Mouse (Mus musculus) 416B (cell line): ENCODE data around the gene Dop1b.
"Not testable (repeated sequence)": the region's sequence is repeated elsewhere in the genome, so short reads cannot be mapped to it uniquely, and the experiment has no call there.

Source experiments
- DNase-seq: peaks from one replicate; pipeline ENCODE4 v3.0.0; 2011; ENCODE audit warnings: low read depth

The Dop1b gene

DNA sequence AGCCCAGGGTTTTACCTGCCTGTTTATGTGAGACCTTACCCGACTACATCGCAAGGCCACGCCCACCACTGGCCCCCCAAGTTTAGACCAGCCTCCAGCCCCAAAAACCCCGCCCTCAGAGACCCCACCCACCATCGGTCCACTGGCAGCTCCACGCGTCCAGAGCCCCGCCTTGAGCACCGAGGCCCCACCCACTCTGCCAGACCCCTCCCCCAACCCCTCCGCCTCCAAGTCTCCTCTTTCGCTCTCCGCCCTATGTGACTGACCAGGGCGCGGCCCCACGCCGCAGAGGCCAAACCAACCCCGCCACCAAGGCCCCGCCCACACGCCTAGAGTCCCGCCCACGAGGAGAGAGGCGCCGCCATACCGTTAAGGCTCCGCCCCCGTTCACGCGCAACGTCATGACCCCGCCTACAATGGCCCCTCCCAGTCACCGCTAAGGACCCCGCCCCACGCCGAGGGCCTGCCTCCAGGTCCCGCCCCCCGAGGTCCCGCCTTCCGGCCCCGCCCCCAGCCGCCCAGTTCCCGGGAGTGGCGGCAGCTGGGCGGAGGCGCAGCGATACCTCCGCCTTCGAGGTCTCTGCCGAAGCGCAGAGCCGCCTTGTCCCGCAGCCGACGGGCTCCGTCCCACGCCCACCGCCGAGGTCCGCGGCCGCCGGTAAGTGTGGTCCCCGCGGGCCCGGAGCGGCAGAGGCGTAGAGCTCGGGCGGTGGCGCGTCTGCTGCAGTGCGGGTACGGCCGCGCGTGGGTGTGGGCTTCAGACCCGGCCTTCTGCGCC is at the start of gene Dop1b:
Gene Dop1b (plus strand): TSS at position 494 of the 778 bp plus-strand sequence.
- DNase-seq: peak; percentile 100

DNA sequence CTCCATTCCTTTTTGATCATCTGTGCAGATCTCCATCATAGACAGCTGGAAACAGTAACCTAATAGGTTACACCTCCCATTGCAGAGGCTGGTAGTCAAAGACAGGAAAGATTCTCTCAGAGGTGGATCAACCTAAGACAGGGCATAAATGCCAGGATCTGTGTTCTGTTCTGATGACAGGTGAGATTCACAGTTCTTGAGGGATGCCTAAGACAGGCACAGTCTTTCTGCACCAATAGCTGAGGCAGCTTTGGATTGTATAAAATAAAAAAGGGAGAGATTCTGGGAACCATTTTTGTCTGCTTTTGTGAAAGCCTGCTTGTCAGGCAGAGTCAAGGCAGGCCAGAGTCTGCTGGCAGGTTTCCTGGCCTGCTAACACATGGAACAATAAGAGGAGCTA is 43.7 kb upstream of the Dop1b start:
- no peak for DNase-seq

DNA sequence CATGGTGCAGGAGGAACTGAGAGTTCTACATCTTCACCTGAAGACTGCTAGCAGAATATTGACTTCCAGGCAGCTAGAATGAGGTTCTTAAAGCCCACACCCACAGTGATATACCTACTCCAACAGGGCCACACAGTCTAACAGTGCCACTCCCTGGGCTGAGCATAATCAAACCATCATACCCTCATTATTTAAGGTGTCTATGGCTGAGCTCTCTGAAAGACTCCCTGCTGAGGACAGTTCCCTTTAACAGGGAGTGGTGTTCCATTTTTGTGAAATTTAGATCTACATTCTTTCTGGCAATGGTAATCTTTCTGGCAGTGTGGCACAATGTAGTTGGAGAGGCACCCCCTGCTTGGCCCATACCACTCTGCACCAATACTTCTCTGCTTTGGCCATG is 42.2 kb upstream of the Dop1b start:
- no peak for DNase-seq

DNA sequence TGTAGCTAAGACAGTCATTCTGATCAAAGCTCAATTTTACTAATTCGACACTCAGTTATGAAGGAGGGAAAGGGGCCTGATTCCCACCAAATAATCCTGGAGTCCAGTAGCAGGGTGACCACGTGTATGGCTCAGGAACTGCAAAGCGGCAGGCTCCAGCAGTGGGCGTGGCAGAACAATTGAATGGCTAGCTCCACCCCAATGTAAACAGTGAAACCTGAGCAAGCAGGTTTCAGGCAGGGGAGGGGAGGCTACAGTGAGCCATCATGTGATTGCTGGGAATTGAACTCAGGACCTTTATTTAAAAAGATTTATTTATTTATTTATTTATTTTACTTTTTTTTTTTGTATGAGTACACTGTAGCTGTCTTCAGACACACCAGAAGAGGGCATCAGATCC is 41.2 kb upstream of the Dop1b start:
- not testable (repeated sequence) for DNase-seq

DNA sequence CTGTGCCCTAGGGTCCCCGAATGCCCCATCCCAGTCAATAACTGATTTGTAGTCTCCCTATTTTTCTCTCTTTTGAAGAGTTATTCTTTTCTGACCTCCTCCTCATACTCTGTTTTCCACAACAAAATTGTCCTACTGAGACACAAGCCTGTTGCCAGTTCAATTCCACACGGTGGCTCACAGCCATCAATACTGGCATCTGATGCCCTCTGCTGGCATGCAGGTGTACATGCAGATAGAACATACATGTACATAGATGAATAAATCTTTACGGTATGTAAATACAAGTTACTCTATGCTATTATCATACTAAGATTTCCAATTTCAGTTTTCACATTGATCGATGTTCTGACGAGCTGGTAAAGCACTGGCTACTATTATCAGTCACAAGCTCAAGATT is 40.6 kb upstream of the Dop1b start:
- peak; percentile 47 for DNase-seq

DNA sequence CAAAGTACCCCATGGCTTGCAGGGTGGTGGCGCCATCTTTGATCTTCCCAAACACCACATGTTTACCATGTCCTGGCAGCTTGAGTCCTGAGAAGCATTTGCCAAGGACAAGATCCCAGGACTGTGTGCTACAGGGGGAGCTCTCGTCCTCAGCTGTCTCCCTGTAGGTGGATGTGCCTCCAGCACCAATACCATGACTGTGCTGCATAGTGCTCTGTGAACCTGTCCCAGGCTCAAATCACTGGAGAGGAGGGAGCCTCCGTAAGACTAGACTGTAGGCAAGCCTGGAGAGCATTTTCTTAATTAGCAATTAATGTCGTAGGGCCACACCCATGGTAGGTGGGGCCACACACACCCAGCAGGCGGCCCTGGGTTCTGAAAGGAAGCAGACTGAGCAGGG is 35.3 kb upstream of the Dop1b start:
- no peak for DNase-seq

DNA sequence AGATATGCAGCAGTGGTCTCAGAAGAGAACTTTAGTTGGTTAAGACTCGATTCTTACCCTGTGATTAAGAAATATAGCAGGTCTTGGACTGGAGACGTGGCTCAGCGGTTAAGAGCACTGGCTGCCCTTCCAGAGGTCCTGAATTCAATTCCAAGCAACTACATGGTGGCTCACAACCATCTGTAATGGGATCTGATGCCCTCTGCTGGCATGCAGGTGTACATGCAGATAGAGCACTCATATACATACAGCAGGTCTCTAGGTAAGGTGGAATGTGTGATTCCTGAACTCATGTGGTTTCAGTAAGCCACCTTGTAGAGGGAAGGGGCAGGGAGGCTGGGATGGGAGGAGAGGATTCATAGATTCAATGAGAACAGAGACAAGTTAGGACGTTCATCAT is 33.5 kb upstream of the Dop1b start:
- no peak for DNase-seq

DNA sequence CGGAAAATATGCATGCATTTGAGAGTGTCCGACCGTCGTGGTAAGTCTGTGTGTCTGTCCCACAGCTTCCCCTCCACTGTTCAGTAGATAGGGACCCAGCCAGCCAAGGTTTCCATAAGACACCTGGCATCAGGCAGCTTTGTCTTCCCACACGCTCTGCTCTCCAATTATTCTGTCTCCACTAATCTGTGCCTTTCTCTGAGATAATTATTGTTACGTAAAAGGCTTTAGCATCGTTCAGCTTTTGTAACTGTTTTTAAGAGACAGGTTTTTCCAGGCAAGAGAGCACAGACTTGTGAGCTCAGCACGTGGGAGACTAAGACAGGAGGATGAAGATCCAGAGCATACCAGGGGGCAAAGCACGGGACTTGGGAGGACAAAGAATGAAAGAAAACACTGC is 32.5 kb upstream of the Dop1b start:
- DNase-seq: no peak

DNA sequence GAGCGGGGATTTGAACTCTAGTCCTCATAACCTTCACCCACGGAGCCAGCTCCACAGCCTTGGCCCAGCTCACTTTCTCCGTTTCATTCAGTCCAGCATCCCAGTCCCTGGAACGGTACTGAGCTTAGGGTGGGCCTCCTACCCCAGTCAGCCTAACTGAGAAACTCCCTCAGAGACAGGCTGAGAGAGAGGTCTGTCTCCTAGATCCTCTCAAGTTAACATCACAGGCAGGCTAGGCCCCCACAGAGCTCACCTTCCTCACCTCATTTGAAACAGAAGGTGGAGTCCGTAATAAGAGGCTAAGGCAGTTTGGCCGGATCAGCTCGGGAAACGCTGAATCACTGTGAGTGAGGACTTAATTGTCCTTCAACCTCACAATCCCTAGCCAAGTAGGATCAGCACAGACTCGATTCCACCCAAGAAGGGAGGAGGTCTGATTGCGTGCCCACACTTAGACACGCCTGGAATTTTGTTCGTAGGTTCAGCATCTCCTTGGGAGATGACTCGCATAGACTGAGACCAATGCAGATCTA is 29.5 kb upstream of the Dop1b start:
- DNase-seq: no peak

DNA sequence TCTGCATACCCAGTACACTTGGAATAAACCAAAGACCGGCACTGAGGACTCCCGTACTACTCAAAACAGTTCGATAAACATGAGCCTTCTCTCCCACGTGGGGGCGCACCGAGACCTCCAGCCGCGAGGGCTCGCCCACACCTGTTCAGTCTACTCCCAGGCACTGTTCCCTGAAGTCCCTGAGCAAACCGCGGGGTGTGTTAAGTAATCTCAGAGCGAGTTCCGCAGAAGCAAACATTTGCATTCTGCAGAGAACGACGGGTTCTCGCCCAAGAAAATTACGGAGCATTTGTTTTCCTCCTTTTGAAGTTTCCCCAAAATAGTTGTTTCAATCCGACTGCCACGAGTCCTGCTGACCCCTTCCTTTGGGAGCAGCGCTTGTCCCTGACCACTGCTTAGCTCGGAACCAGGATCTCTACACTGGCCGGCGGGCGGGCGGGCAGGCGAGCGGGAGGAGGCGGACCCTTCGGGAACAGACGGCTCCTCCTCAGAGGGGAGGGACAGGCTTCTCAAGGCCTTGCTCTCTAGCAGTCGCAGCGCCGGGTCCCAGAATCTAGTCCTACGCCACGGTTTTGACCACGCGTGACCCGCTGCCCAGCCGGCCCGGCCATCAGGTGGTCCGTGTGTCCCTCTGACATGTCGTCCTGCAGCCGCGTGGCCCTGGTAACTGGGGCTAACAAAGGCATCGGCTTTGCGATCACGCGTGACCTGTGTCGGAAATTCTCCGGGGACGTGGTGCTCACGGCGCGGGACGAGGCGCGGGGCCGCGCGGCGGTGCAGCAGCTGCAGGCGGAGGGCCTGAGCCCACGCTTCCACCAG is 28.8 kb upstream of the Dop1b start, which contains the start of gene Cbr3:
Gene Cbr3 (plus strand): TSS at position 527 of the 819 bp plus-strand sequence.
- no peak for DNase-seq

DNA sequence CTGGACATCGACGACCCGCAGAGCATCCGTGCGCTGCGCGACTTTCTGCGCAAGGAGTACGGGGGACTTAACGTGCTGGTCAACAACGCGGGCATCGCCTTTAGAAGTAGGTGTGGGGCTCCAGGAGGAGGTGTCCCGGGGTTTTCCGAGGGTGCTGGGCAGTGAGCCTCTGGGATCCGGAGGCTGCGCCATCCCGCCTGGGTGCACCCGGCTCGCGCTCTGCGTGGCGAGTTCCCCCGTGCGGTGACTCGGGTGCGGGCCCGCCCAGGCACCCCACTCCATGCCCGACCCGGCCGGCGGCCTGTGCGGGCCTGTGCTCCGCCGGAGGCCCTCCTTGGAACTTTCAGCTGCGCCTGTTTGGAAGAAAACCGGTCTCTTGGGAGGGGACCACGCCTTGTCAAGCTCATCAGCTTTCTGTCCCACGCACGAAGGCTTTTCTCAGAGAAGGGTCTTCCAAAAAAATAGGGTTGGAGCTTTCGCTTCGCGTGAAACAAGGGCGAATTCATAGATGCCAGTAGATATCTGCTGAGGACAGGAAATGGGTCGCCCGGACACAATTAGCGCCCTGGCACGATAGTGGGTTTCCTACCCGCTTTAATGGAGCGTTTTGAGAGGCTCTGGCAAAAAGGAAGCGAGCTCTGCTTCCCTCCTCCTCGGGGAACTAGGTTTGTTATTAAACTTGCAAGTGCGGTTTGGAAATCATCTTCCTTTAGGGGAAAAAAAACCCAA is 28.0 kb upstream of the Dop1b start:
- DNase-seq: no peak

DNA sequence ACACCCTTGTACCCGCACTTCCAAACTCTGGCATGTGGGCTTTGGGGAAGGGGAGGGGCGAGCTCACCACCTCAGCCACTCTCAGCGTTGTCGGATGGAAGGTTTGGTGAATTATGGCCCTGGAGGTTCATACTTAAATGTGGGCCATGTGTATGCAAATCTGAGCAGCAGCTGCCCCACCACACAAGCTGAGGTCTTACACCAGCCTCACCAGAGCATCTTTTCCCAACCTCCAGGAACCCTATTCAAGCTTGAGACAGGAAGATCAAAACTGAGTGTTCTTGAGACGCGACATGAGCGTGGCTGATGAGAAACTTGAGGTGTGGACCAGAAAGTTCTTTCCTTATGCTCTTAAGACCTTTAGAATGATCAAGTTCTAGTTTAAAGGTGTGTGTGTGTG is 27.3 kb upstream of the Dop1b start:
- no peak for DNase-seq

DNA sequence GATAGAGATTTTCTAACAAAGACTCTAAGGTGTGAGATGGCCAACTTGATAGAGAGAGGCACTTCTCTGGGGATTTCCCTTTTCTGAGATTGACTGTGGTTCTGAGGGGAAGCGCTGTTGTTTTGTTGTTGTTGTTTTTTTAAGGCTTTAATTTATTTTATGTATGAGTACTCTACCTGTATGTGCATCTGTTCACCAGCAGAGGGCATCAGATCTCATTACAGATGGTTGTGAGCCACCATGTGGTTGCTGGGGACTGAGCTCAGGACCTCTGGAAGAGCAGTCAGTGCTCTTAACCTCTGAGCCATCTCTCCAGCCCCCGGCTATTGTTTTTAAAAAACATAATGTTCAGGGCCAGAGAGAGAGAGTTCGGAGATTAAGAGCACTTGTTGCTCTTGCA is 25.9 kb upstream of the Dop1b start:
- DNase-seq: peak; percentile 26

DNA sequence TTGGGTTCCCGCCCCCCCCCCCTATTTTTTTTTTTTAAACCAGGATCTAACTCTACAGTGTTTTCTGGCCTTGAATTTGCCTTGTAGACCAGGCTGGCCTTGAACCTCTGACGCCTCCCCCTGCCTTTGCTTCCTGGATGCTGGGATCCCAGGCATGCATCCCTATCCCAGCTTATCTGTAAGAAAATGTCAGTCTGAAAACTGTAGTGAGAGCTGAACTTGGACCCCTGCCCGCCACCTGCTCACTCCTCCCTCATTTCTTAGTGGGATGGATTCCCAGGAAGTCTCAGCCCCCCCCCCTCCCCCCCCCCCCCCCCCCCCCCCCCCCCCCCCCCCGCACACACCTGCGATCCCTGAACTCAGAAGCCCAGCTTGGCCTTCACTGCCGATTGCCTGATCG is 25.3 kb upstream of the Dop1b start:
- no peak for DNase-seq

DNA sequence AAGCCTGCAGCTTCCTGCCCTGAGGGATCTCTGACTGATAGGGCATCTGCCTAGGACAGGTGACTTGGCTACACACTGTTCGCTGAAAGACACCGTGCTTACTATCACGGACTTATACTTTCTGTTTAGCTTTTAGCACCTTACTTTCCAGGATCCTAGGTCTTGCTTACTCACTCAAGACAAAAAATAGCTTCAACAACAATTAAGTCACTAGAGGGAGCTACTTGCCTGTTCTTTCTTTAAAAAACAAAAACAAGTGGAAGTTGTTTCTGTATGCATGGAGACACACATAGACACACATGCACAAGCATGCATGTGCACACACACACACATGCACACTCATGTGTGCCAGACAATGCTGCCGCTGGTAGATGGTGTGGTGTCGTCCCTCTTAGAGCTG is 24.8 kb upstream of the Dop1b start:
- DNase-seq: peak; percentile 90

DNA sequence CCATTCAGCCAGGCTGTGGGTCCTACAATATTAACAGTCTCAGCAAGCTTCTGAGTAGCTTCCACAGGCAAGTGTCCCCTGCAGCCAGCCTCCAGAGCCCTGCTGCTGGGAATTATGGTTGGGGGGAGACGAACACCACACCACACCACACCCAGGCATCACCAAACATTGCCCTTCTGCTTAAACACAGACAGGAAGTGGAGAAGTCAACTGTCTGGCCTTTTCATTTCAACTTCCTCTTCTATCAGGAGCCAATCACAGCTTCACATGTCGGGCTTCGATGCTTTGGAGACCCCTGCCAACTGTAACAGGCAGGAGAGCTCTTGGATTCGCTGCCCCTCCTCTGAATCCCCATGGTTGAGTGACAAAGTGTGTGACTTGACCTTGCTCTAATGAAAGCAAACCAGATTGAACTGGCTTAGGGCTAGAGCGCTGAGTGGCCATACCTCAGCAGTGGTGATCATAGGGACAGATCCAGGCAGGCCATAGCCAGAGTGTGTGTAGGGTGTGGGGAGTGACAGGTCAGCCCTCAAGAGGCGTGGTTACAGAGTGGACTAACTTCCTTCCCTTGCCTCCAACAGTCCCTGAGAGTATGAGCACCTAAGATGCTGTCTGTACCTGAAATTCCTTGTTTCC is 20.4 kb upstream of the Dop1b start:
- peak; percentile 43 for DNase-seq

DNA sequence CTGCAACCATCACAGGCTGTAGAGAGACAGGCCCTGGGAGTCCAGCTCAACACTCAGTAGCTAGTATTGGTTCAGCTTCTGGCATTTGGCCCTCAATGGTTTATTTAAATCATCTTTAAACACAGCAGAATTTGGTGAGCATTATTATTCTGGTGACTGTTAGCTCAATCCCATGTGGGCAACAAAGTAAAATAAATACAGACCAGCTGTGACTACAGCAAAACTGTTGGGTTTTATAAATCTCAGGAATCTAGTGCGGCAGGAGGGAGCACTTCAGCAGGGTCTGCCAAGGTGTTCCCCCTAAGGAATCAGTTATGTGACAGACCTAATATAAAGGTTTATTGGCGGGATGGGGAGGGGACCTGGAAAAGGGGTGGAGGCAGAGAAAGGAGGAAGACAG is 19.0 kb upstream of the Dop1b start:
- DNase-seq: no peak

DNA sequence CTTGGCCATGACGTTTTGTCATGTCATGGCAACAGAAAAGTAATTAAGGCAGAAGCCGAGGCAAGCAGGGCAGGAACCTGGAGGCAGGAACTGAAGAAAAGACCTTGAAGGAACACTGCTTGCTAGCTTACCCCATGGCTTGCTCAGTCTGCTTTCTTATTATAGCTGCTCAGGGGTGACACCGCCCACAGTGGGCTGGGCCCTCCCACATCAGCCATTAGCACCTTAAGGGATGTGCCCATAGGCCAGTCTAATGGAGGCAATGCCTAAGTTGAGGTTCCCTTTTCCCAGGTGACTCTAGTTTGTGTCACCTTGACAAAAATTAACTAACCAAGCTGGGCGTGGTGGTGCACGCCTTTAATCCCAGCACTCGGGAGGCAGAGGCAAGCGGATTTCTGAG is 4.6 kb upstream of the Dop1b start:
- DNase-seq: no peak

DNA sequence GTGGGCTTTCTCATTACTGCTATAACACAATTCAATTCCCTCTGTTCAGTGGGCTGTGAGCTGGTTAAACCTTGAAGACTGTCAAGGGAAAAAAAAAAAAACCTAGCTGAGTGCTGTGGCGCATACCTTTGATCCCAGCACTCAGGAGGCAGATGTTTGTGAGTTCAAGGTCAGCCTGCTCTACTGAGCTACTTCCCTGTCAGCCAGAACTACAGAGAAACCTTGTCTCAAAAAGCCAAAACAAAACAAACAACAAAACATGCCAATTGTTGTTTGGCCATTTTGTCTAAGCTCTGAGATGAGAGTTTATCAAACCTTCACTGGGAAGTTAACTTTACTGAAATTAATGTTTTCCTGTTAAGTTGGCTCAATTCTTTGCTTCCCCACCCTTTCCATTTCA is 2.5 kb upstream of the Dop1b start:
- no peak for DNase-seq

DNA sequence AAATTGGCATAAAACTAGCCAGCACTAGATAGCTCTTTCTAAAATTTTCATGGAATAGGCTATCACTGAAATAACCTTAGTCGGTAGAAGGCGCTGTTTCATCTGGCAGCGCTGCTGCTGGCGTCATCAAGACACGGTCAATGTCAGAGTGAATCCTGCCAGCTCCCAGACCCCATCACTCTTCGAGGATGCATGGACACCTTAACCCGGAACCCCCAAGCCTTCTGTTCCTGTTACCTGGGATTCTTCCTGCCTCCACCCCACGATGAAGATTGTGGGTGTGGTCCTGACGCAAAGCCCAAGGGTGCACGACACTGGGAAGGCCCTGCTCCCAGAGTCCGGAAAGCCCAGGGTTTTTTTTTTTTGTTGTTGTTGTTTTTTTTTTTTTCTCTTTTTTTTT is 780 bp upstream of the Dop1b start:
- DNase-seq: peak; percentile 94

DNA sequence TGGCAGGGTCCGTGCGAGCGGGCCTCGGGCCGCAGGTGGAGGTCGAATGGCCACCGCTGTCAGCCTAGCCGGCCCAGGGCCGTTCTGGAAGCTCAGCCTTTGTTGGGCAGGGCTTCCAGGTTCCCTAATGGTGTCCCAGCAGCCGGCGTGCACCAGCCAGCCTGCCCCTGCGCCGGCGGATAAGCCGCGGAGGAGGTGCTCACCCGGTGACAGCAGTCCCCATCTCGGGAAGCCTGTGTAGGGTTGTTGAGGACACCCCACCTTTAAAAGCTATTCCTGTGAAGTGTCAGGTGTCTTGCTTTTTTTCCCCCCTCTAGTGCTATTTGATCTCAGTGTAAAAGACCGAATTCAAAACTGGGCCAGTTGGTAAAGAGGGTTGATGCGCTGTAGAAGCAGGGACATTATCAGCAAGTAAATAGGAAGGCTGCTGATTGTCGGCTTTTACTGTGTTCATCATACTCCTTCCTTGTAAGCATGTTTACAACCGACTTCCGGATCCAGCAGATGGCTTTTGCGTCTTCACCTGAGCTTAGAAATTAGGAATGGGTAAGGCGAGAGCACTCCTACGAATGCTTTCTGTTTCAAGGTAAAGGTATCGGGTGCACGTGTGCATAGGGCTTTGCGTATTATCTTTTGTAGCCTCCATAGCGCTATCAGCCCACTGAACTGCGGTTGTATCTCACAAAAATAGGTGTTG is 633 bp downstream of the Dop1b start:
- peak; percentile 39 for DNase-seq
